Mouse (Mus musculus) WW6 (cell line): ENCODE data around the gene Frrs1l.
A peak's percentile ranks its signal among the peaks of the same experiment; 100 is the strongest.

Source experiments
- DNase-seq: peaks from one replicate; pipeline ENCODE4 v3.0.0-alpha.2; 2013; ENCODE audit warnings: low read depth, low spot score

Frrs1l gene

GRCm38 (mm10) chr4:56989431-56990214, 568 bp downstream of the Frrs1l start:
- no peak for DNase-seq

GRCm38 (mm10) chr4:56965586-56966179, 24.5 kb downstream of the Frrs1l start:
- DNase-seq, result no peak

GRCm38 (mm10) chr4:56963687-56964086, 26.5 kb downstream of the Frrs1l start:
- no peak for DNase-seq

- DNase-seq, result no peak
Measured at GRCm38 (mm10) chr4:56961320-56961925, 28.8 kb downstream of the Frrs1l start.

- DNase-seq, result no peak
Measured at GRCm38 (mm10) chr4:56957518-56957917, 32.7 kb downstream of the Frrs1l start.

- DNase-seq, result no peak
Measured at GRCm38 (mm10) chr4:56953235-56953634, 37.0 kb downstream of the Frrs1l start.

- no peak for DNase-seq
Measured at GRCm38 (mm10) chr4:56951701-56952100, 38.5 kb downstream of the Frrs1l start.

GRCm38 (mm10) chr4:56949494-56949893, 40.7 kb downstream of the Frrs1l start:
- no peak for DNase-seq

GRCm38 (mm10) chr4:56946641-56947640, 43.2 kb downstream of the Frrs1l start, which contains the start of gene Tmem245:
Gene Tmem245 (minus strand): TSS chr4:56947437.
- DNase-seq, result peak; percentile 84

- DNase-seq, result no peak
Measured at GRCm38 (mm10) chr4:56946180-56946579, 44.0 kb downstream of the Frrs1l start.

GRCm38 (mm10) chr4:56944286-56944685, 45.9 kb downstream of the Frrs1l start:
- DNase-seq, result no peak

GRCm38 (mm10) chr4:56943258-56943657, 46.9 kb downstream of the Frrs1l start:
- DNase-seq, result no peak

GRCm38 (mm10) chr4:56942567-56942966, 47.6 kb downstream of the Frrs1l start:
- no peak for DNase-seq

GRCm38 (mm10) chr4:56941481-56941880, 48.7 kb downstream of the Frrs1l start:
- no peak for DNase-seq

- no peak for DNase-seq
Measured at GRCm38 (mm10) chr4:56937136-56937535, 53.1 kb downstream of the Frrs1l start.

- no peak for DNase-seq
Measured at GRCm38 (mm10) chr4:56935327-56935726, 54.9 kb downstream of the Frrs1l start.

- no peak for DNase-seq
Measured at GRCm38 (mm10) chr4:56933154-56933553, 57.0 kb downstream of the Frrs1l start.

- DNase-seq, result peak; percentile 34
Measured at GRCm38 (mm10) chr4:56932096-56932495, 58.1 kb downstream of the Frrs1l start.

GRCm38 (mm10) chr4:56930312-56930711, 59.9 kb downstream of the Frrs1l start:
- no peak for DNase-seq

- no peak for DNase-seq
Measured at GRCm38 (mm10) chr4:56926971-56927370, 63.2 kb downstream of the Frrs1l start.

- DNase-seq, result no peak
Measured at GRCm38 (mm10) chr4:56922229-56922628, 68.0 kb downstream of the Frrs1l start.
